Mouse (Mus musculus): ENCODE results near the gene Slc6a21. TPM values are rescaled to one million over a fixed set of nuclear protein-coding genes. Genes with fewer than 3 reads are reported as not detected.

Slc6a21 gene
- total and polyA plus RNA-seq, 3 experiments: 0.38 TPM; not detected in 2

DNA sequence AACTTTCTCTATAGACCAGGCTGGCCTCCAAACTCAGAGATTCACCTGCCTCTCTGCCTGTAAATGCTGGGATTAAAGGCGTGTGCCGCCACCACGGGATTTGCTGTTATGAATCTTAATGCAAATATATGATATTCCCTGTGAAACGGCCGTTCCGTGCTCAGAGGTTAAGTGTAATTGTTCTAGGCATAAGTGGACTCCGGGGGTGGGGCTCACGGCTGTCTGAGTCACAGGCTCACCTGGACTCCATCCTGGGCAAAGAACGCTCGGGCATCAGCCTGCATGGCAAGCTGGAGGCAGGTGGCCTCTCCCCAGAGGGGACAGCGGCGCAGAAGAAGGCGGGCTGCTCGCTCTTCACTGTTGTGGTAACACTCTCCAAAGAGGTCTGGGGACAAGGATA lies 39.2 kb downstream of the Slc6a21 start:
- no peak for TF ChIP-seq TAL1 (conservative IDR thresholded peaks at IDR 0.05; ENCODE audit: low read depth, low read length)
- TF ChIP-seq GATA1 (IDR thresholded peaks at IDR 0.05; ENCODE audit: borderline replicate concordance, low read length): no peak
- TF ChIP-seq CTCF (IDR thresholded peaks at IDR 0.05; ENCODE audit: low read depth, low read length): no peak
- no peak for TF ChIP-seq POLR2AphosphoS5 (IDR thresholded peaks at IDR 0.05; ENCODE audit: insufficient replicate concordance, low read depth, low read length)
- no peak for TF ChIP-seq GATA2 (IDR thresholded peaks at IDR 0.05; ENCODE audit: borderline replicate concordance, low read depth, low read length)
- H3K9me3 ChIP-seq (replicated peaks): no peaks in the 10 kb centered on the region
- no peak for ATAC-seq (ENCODE audit: extremely low read depth, insufficient number of reproducible peaks, low FRiP score, poor library complexity, severe bottlenecking)
- DNase-seq (ENCODE audit: low spot score): no peak
- H3K36me3 ChIP-seq (replicated peaks): no peaks in the 10 kb centered on the region
- peaks cover 3% of the 10 kb centered on the region; the same call in 1 of the 2 replicates for H3K4me1 ChIP-seq (ENCODE audit: insufficient read depth, low read depth, low read length)
- peaks cover 17% of the 10 kb centered on the region for H3K27me3 ChIP-seq (ENCODE audit: insufficient read depth, low read length)
- no peak overlapping the region for H3K4me3 ChIP-seq (ENCODE audit: low read depth, low read length)

DNA sequence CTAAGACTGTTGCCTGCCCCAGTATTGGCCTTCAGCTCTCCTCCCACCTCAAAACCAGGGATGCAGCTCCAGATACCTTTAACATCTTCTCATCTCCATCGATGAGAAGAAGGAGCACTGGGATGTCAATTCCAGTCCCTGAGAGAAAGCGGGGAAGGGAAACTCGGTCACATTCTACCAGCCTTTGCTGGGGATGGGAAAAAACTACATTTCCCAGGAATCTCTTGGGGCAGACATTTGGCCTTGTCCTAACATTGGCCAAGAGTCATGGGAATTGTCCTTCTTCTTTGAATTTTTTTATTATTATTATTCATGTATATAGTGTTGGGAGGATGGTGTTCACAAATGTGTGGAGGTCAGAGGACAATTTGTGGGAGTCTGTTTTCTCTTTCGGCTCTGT lies 44.9 kb downstream of the Slc6a21 start:
- no peaks in the 10 kb centered on the region for H3K4me1 ChIP-seq (ENCODE audit: insufficient read depth, low read depth, low read length)
- H3K36me3 ChIP-seq (replicated peaks): no peaks in the 10 kb centered on the region
- peaks cover 10% of the 10 kb centered on the region for H3K27me3 ChIP-seq (ENCODE audit: insufficient read depth, low read length)
- DNase-seq (ENCODE audit: low spot score) (no peak), ATAC-seq (ENCODE audit: extremely low read depth, insufficient number of reproducible peaks, low FRiP score, poor library complexity, severe bottlenecking) (no peak)
- TF ChIP-seq POLR2AphosphoS5 (IDR thresholded peaks at IDR 0.05; ENCODE audit: insufficient replicate concordance, low read depth, low read length): no peak
- TF ChIP-seq TAL1 (conservative IDR thresholded peaks at IDR 0.05; ENCODE audit: low read depth, low read length): no peak
- TF ChIP-seq GATA1 (IDR thresholded peaks at IDR 0.05; ENCODE audit: borderline replicate concordance, low read length): no peak
- TF ChIP-seq CTCF (IDR thresholded peaks at IDR 0.05; ENCODE audit: low read depth, low read length): no peak
- no peak for TF ChIP-seq GATA2 (IDR thresholded peaks at IDR 0.05; ENCODE audit: borderline replicate concordance, low read depth, low read length)
- no peak overlapping the region for H3K4me3 ChIP-seq (ENCODE audit: low read depth, low read length)
- peaks cover 2% of the 10 kb centered on the region; the same call in 1 of the 2 replicates for H3K9me3 ChIP-seq (replicated peaks)

DNA sequence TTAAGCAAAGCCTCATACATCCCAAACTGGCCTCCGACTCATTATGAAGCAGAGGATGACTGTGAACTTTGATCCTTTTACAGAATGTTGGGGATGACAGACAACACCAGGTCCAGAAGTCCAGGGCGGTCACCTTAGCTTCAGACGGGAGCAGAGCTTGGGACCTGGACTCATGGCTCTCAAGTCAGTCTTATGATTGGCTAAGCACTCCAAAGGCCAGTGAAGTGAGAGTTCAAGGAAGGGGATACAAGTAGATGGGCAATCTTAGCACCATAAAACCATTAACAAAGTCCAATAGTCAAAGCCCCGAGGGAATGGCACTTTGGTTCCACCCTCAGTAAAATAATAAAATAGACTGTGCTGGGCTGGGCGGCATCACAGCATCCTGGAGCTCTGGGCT lies 45.8 kb downstream of the Slc6a21 start:
- DNase-seq (ENCODE audit: low spot score) (no peak), ATAC-seq (ENCODE audit: extremely low read depth, insufficient number of reproducible peaks, low FRiP score, poor library complexity, severe bottlenecking) (no peak)
- H3K4me3 ChIP-seq (ENCODE audit: low read depth, low read length): no peak overlapping the region
- TF ChIP-seq GATA2 (IDR thresholded peaks at IDR 0.05; ENCODE audit: borderline replicate concordance, low read depth, low read length) (no peak), POLR2AphosphoS5 (IDR thresholded peaks at IDR 0.05; ENCODE audit: insufficient replicate concordance, low read depth, low read length) (no peak), CTCF (IDR thresholded peaks at IDR 0.05; ENCODE audit: low read depth, low read length) (no peak), GATA1 (IDR thresholded peaks at IDR 0.05; ENCODE audit: borderline replicate concordance, low read length) (no peak), TAL1 (conservative IDR thresholded peaks at IDR 0.05; ENCODE audit: low read depth, low read length) (no peak)
- H3K9me3 ChIP-seq (replicated peaks): peaks cover 2% of the 10 kb centered on the region; the same call in 1 of the 2 replicates
- H3K36me3 ChIP-seq (replicated peaks): no peaks in the 10 kb centered on the region
- no peaks in the 10 kb centered on the region for H3K4me1 ChIP-seq (ENCODE audit: insufficient read depth, low read depth, low read length)
- peaks cover 15% of the 10 kb centered on the region for H3K27me3 ChIP-seq (ENCODE audit: insufficient read depth, low read length)

DNA sequence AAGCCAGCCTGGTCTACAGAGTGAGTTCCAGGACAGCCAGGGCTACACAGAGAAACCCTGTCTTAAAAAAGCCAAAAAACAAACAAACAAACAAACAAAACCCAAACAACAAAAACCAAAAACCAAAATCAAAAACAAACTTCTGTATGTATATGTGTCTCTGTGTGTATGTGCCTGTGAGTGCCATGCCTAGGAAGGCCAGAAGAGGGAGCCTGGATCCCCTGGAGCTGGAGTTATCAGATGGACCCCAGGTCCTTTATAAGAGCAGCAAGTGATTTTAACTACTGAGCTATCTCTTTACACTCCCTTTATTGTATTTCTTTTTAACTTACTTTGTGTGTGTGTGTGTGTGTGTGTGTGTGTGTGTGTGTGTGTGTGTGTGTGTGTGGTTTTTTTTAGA lies 48.5 kb downstream of the Slc6a21 start:
- TF ChIP-seq GATA2 (IDR thresholded peaks at IDR 0.05; ENCODE audit: borderline replicate concordance, low read depth, low read length) (no peak), CTCF (IDR thresholded peaks at IDR 0.05; ENCODE audit: low read depth, low read length) (no peak), TAL1 (conservative IDR thresholded peaks at IDR 0.05; ENCODE audit: low read depth, low read length) (no peak), POLR2AphosphoS5 (IDR thresholded peaks at IDR 0.05; ENCODE audit: insufficient replicate concordance, low read depth, low read length) (no peak), GATA1 (IDR thresholded peaks at IDR 0.05; ENCODE audit: borderline replicate concordance, low read length) (no peak)
- no peak for DNase-seq (ENCODE audit: low spot score)
- ATAC-seq (ENCODE audit: extremely low read depth, insufficient number of reproducible peaks, low FRiP score, poor library complexity, severe bottlenecking): no peak
- no peak overlapping the region for H3K4me3 ChIP-seq (ENCODE audit: low read depth, low read length)
- H3K9me3 ChIP-seq (replicated peaks): peaks cover 2% of the 10 kb centered on the region; the same call in 1 of the 2 replicates
- no peaks in the 10 kb centered on the region for H3K36me3 ChIP-seq (replicated peaks)
- H3K27me3 ChIP-seq (ENCODE audit: insufficient read depth, low read length): peaks cover 24% of the 10 kb centered on the region
- H3K4me1 ChIP-seq (ENCODE audit: insufficient read depth, low read depth, low read length): no peaks in the 10 kb centered on the region

DNA sequence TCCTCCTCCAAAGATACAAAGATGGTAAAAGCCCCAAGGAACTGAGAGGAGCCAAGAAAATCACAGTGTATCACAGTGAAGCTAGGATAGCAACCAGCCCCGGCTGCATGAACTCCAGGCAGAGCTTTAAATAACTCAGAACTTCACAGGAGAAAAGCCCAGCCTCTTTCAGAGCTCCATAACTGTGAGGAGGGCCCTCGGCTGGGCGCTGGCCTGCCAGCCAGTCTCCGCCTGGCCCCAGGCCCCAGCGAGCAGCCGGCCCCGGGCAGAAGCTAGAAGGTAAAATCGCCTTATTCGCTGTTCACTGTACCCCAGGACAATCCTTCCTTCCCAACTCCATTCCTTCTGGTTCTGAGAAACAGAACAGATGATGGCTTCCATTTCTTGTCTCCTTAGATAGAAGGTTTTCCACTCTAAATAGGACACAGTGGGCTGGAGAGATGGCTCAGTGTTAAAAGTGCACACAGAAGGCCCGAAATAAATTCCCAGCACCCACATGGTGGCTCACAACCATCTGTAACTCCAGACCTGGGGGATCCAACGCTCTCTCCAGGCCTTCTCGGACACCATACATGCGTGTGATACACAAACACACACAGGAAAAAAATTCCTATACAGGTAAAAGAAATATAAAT lies 51.6 kb downstream of the Slc6a21 start:
- peaks cover 53% of the 10 kb centered on the region for H3K27me3 ChIP-seq (ENCODE audit: insufficient read depth, low read length)
- peaks cover 12% of the 10 kb centered on the region for H3K4me1 ChIP-seq (ENCODE audit: insufficient read depth, low read depth, low read length)
- H3K9me3 ChIP-seq (replicated peaks): peaks cover 4% of the 10 kb centered on the region; the same call in 1 of the 2 replicates
- H3K4me3 ChIP-seq (ENCODE audit: low read depth, low read length): no peak overlapping the region
- ATAC-seq (ENCODE audit: extremely low read depth, insufficient number of reproducible peaks, low FRiP score, poor library complexity, severe bottlenecking) (no peak), DNase-seq (ENCODE audit: low spot score) (no peak)
- H3K36me3 ChIP-seq (replicated peaks): no peaks in the 10 kb centered on the region
- TF ChIP-seq POLR2AphosphoS5 (IDR thresholded peaks at IDR 0.05; ENCODE audit: insufficient replicate concordance, low read depth, low read length): no peak

DNA sequence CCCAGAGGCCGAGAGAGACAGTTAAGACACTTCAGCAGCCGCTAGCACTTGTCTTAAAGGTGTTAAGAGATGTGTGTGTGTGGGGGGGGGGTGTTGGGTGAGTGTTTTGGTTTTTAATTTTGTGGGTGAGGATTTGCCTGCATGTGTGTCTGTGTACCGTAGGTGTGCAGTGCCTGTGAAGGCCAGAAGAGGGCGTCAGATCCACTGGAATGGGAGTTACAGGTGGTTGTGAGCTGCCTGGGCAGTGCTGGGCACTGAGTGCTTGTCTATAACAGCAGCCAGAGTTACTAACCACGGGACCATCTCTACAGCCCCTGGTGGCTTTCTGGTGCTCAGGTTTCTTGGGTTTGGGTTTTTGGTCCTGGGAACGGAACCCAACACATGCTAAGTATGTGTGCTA lies 54.2 kb downstream of the Slc6a21 start:
- ATAC-seq (ENCODE audit: extremely low read depth, insufficient number of reproducible peaks, low FRiP score, poor library complexity, severe bottlenecking) (no peak), DNase-seq (ENCODE audit: low spot score) (no peak)
- H3K4me1 ChIP-seq (ENCODE audit: insufficient read depth, low read depth, low read length): peaks cover 12% of the 10 kb centered on the region
- TF ChIP-seq CTCF (IDR thresholded peaks at IDR 0.05; ENCODE audit: low read depth, low read length) (no peak), GATA2 (IDR thresholded peaks at IDR 0.05; ENCODE audit: borderline replicate concordance, low read depth, low read length) (no peak)
- no peaks in the 10 kb centered on the region for H3K36me3 ChIP-seq (replicated peaks)
- H3K27me3 ChIP-seq (ENCODE audit: insufficient read depth, low read length): peaks cover 62% of the 10 kb centered on the region
- H3K9me3 ChIP-seq (replicated peaks): 0 out of 2 replicates have a peak, but pooled peaks cover 2% of the 10 kb centered on the region
- no peak overlapping the region for H3K4me3 ChIP-seq (ENCODE audit: low read depth, low read length)
